Mouse (Mus musculus): ENCODE data around the gene 2310033P09Rik. TPM values are rescaled to one million over a fixed set of nuclear protein-coding genes. Genes with fewer than 3 reads are reported as not detected.

Gene 2310033P09Rik
- polyA plus RNA-seq, 1 experiment from 2014 or later: 44.8 TPM

- Histone ChIP-seq H3K27ac (0 out of 2 replicates have a peak overlapping the region, but pooled peaks have one; percentile 98), H3K4me3 (peak overlapping the region; percentile 99), H3K27me3 (ENCODE audit: poor library complexity, severe bottlenecking) (no peaks in the 10 kb centered on the region), H3K9me3 (no peaks in the 10 kb centered on the region), H3K36me3 (replicated peaks) (peaks cover 36% of the 10 kb centered on the region), H3K4me1 (peaks cover 48% of the 10 kb centered on the region)
- no peak for DNase-seq (ENCODE audit: extremely low spot score, low spot score)
- WGBS: 77% methylated on average over 3 of the region's 3 CpGs
Observed at GRCm38 (mm10) chr11:59226251-59226650, 18.1 kb downstream of the 2310033P09Rik start.

- no peaks in the 10 kb centered on the region for H3K27me3 ChIP-seq (ENCODE audit: poor library complexity, severe bottlenecking)
- 10% methylated on average over 21 of the region's 21 CpGs for WGBS
Observed at GRCm38 (mm10) chr11:59226787-59227603, 18.9 kb downstream of the 2310033P09Rik start.

DNA sequence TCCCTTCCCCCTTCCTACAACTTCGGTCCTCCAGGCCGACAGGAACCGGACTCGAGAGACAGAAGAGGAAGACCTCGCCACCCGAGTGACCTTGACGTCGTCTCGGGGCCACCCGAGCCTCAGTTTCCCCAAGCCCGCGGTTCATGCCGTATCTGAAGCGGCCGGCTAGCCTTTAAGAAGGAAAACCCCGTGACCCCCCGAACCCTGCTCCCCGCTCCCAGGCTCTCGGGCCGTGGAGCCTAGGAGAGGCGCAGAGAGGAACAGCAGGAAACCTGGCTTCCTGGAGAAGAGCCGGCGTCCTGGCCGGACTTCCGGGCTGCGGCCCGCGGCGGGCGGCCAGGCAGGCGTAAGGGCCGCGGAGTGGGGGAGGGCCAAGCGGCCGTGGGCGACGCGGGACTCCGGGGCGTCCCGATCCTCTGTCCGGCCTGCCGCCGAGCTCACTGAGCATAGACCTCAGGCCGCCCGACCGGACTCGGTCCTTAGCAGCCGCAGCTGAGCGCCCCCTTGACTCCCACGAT is 19.5 kb downstream of the 2310033P09Rik start:
- DNase-seq (ENCODE audit: extremely low spot score, low spot score): no peak
- Histone ChIP-seq H3K27ac (peak overlapping the region; percentile 98), H3K27me3 (ENCODE audit: poor library complexity, severe bottlenecking) (no peaks in the 10 kb centered on the region), H3K4me3 (peak overlapping the region; percentile 99), H3K9me3 (no peaks in the 10 kb centered on the region), H3K4me1 (peaks cover 48% of the 10 kb centered on the region), H3K36me3 (replicated peaks) (peaks cover 24% of the 10 kb centered on the region)
- WGBS: under 1% methylated on average over 51 of the region's 51 CpGs

More at GRCm38 (mm10) chr11:59226787-59227603, 18.9 kb downstream of the 2310033P09Rik start:
- no peaks in the 10 kb centered on the region for H3K9me3 ChIP-seq
- peaks cover 29% of the 10 kb centered on the region for H3K36me3 ChIP-seq (replicated peaks)
- peak overlapping the region; percentile 98 for H3K27ac ChIP-seq
- no peak for DNase-seq (ENCODE audit: extremely low spot score, low spot score)
- peaks cover 48% of the 10 kb centered on the region for H3K4me1 ChIP-seq
- H3K4me3 ChIP-seq: peak overlapping the region; percentile 99

DNA sequence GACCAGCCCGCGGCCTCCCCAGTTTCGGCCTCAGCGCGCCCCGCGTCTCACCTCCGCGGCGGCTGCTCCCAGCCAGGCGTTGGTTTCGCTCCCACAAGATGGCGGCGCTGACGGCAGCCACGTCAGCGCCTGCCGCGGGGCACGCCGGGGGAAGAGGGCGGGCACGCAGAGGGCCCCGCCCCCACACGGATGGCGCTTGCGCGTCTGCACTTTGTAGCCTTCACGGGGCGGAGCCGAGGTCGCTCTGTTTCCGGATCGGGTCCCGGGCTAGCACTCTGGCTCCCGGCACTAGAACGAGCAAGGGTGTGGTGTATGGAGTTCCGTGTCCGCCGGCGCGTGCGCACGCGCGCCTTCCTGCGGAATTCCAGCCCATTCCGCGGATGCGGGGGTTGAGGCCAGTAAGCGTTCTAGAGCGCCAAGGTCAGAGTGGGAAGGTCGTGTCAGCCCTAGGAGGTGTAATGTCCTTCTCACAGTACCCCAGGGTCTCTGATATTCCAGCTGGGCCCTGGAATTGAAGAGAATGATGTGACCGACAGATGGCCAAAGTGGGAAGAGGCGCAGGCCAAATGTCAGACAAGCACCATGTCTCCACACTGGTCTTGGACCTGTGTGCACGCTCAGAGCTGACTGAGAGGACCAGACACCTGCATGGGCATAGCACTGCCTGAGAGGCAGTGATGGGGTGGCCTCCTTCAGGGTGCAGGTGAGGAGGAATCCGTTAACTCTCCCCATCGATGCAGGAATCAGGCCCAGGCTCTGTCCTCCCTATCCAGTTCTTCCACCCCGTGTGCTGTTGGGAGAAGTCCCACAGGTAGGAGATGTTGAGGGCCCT is 20.2 kb downstream of the 2310033P09Rik start, which contains the start of gene Arf1:
TSS of gene Arf1 (minus strand) at position 149 of the 832 bp plus-strand sequence.
- WGBS: 5% methylated on average over 59 of the region's 59 CpGs
- peaks cover 17% of the 10 kb centered on the region for H3K36me3 ChIP-seq (replicated peaks)
- H3K9me3 ChIP-seq: no peaks in the 10 kb centered on the region
- peaks cover 48% of the 10 kb centered on the region for H3K4me1 ChIP-seq
- peak within 1 kb of the TSS; percentile 98 for H3K27ac ChIP-seq
- no peaks in the 10 kb centered on the region for H3K27me3 ChIP-seq (ENCODE audit: poor library complexity, severe bottlenecking)
- DNase-seq (ENCODE audit: extremely low spot score, low spot score): peak; percentile 93
- peak within 1 kb of the TSS; percentile 99 for H3K4me3 ChIP-seq

DNA sequence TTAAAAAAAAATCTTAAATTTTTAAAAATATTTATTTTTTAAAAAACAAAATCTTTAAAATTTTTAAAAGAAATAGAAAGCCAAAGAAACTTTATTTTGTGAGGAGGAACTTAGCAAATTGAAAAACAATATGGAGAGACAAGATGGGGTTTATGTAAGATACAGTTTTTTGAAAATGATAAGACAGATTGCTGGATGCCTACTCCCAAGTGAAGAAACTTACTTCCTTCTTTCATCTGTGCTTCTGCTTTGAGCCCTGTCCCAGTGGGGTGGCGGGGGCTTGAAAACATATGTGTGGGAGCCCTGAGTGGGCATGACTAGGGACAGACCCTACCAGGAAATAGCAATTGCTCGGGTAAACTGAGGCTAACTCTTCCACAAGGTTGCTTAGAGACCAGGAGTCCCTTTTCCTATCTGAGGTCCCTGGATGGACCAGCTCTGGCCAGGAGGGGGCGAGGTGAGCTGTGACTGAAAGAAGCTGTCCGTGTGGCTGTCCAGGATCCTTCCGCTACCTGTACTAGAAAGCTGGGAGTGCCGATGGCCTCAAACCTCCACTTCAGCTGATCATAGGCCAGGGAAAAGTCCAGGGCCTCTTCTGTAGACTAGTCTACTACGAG is 22.1 kb downstream of the 2310033P09Rik start:
- DNase-seq (ENCODE audit: extremely low spot score, low spot score): peak; percentile 69
- peaks cover 6% of the 10 kb centered on the region; the same call in 1 of the 2 replicates for H3K36me3 ChIP-seq (replicated peaks)
- no peak overlapping the region for H3K27ac ChIP-seq
- H3K27me3 ChIP-seq (ENCODE audit: poor library complexity, severe bottlenecking): 0 out of 2 replicates have a peak, but pooled peaks cover 5% of the 10 kb centered on the region
- WGBS: 15% methylated on average over 7 of the region's 7 CpGs
- peaks cover 38% of the 10 kb centered on the region for H3K4me1 ChIP-seq
- H3K4me3 ChIP-seq: peak overlapping the region; percentile 6; the same call in 1 of the 2 replicates
- no peaks in the 10 kb centered on the region for H3K9me3 ChIP-seq

- Histone ChIP-seq H3K9me3 (no peaks in the 10 kb centered on the region), H3K4me1 (peaks cover 17% of the 10 kb centered on the region), H3K4me3 (no peak overlapping the region), H3K27ac (no peak overlapping the region), H3K27me3 (ENCODE audit: poor library complexity, severe bottlenecking) (peaks cover 20% of the 10 kb centered on the region), H3K36me3 (replicated peaks) (no peaks in the 10 kb centered on the region)
- WGBS: 49% methylated on average over 2 of the region's 2 CpGs
- DNase-seq (ENCODE audit: extremely low spot score, low spot score): no peak
Observed at GRCm38 (mm10) chr11:59232797-59233196, 24.7 kb downstream of the 2310033P09Rik start.

DNA sequence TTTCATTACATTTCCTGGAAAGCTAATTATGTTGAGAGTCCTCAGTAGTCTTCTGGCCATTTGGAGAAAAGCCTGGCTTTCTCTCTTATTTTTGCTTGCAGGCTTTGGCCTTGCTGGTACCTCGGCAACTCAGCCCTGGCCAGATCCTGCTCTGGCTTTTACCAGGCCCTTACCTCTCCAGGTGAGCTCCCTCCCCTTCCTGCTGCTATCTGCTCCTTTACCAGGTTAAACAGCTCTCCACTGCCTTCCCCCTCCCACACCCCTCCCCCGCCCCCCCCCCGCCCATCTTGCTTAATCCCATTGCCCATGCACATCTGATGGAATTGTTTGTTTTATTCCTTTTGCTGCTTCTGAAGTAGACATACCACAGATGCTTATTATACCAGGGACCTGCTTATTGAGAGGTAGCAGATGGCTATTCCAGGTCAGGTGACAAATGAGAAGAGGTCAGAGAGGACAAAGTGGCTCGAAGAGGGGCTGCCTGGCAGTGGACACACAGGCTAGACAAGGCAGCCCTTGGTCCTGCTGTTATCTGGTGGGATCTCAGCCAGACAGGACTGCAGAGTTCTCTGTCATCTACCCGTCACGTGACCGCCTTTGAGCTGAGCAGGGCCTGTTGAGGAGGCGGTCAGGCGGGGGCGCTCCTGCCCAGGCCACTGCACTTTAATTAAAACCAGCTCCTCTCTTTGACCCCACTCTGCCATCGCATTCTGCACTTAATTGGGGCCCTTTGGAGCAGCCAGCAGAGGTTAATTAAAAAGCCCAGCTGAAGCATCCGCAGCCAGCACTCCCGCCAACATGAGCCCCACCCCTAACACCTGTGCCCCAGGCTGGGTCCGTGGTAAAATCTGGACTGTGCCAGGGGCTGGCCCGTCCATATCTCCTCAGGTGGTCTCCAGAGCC is 30.7 kb downstream of the 2310033P09Rik start:
- peak overlapping the region; percentile 63 for H3K27ac ChIP-seq
- peak; percentile 77 for DNase-seq (ENCODE audit: extremely low spot score, low spot score)
- peaks cover 26% of the 10 kb centered on the region for H3K4me1 ChIP-seq
- peaks cover 71% of the 10 kb centered on the region for H3K27me3 ChIP-seq (ENCODE audit: poor library complexity, severe bottlenecking)
- no peaks in the 10 kb centered on the region for H3K36me3 ChIP-seq (replicated peaks)
- no peaks in the 10 kb centered on the region for H3K9me3 ChIP-seq
- H3K4me3 ChIP-seq: peak overlapping the region; percentile 16
- 7% methylated on average over 15 of the region's 15 CpGs for WGBS

- Histone ChIP-seq H3K36me3 (replicated peaks) (no peaks in the 10 kb centered on the region), H3K27ac (peak overlapping the region; percentile 63), H3K9me3 (no peaks in the 10 kb centered on the region), H3K4me1 (peaks cover 26% of the 10 kb centered on the region), H3K4me3 (peak overlapping the region; percentile 16), H3K27me3 (ENCODE audit: poor library complexity, severe bottlenecking) (peaks cover 78% of the 10 kb centered on the region)
- no peak for DNase-seq (ENCODE audit: extremely low spot score, low spot score)
- 61% methylated on average over 4 of the region's 4 CpGs for WGBS
Observed at GRCm38 (mm10) chr11:59239428-59239785, 31.3 kb downstream of the 2310033P09Rik start.

DNA sequence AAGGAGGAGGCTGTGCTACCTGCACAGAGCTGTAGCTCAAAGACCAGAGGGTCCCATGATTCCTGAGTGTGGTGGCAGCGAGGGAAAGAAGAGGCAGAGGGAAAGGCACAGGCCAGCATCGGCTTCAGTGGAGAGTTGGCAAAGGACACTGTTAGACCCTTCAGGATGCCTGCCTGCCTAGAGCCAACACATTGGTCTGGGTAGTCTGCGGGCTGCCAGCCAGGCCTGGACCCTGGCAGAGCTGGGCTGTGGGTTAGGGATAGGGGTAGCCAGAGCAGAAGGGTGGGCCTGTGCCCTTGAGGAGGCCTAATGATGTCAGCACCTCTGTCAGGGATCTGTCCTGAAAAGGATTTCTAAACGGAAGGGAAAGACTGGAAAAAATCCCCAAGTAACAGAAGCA is 31.7 kb downstream of the 2310033P09Rik start:
- peaks cover 26% of the 10 kb centered on the region for H3K4me1 ChIP-seq
- DNase-seq (ENCODE audit: extremely low spot score, low spot score): no peak
- peaks cover 80% of the 10 kb centered on the region for H3K27me3 ChIP-seq (ENCODE audit: poor library complexity, severe bottlenecking)
- H3K36me3 ChIP-seq (replicated peaks): no peaks in the 10 kb centered on the region
- H3K4me3 ChIP-seq: no peak overlapping the region
- no peaks in the 10 kb centered on the region for H3K9me3 ChIP-seq
- WGBS: 74% methylated on average over 4 of the region's 4 CpGs
- peak overlapping the region; percentile 63 for H3K27ac ChIP-seq

- Histone ChIP-seq H3K27ac (no peak overlapping the region), H3K4me1 (peaks cover 26% of the 10 kb centered on the region), H3K36me3 (replicated peaks) (no peaks in the 10 kb centered on the region), H3K27me3 (ENCODE audit: poor library complexity, severe bottlenecking) (peaks cover 77% of the 10 kb centered on the region), H3K4me3 (no peak overlapping the region), H3K9me3 (no peaks in the 10 kb centered on the region)
- WGBS: 41% methylated on average over 3 of the region's 3 CpGs
- no peak for DNase-seq (ENCODE audit: extremely low spot score, low spot score)
Observed at GRCm38 (mm10) chr11:59241841-59242240, 33.7 kb downstream of the 2310033P09Rik start.

DNA sequence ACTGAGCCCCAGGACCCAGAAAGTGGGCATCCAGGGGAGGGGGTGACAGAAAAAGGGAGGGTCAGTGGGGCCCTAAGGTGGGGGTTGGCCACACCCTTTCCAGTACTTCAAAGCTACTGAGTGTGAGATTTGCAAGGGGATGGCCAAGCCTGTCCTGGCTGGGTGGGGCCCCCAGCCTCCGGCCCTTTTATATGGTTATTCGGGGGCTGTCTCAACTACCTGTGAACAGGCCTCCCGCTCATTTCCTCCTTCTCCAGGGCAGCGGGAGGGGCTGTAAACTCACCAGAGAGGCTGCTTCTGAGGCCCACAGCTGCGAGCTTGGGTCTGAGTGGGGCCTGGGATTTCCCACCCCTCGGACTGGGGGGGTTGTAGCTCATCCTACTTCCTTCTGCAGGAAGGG is 35.7 kb downstream of the 2310033P09Rik start:
- no peak for DNase-seq (ENCODE audit: extremely low spot score, low spot score)
- Histone ChIP-seq H3K27ac (no peak overlapping the region), H3K4me3 (no peak overlapping the region), H3K4me1 (peaks cover 21% of the 10 kb centered on the region), H3K27me3 (ENCODE audit: poor library complexity, severe bottlenecking) (peaks cover 72% of the 10 kb centered on the region), H3K9me3 (no peaks in the 10 kb centered on the region), H3K36me3 (replicated peaks) (no peaks in the 10 kb centered on the region)
- WGBS: 53% methylated on average over 6 of the region's 6 CpGs
